Mouse (Mus musculus): Measurements from ENCODE around the gene Wnt2. TPM values are rescaled to one million over a fixed set of nuclear protein-coding genes. Genes with fewer than 3 reads are reported as not detected.
A peak's percentile ranks its signal among the peaks of the same experiment; 100 is the strongest.

The Wnt2 gene
- polyA plus RNA-seq (2014; fragmentation: Nextera tagmentation; extraction: Ambion mirVana), result 1.9 and 2.9 TPM in 2 replicates

GRCm38 (mm10) chr6:18029746-18030656 is at the start of gene Wnt2:
Wnt2 (minus strand) TSS chr6:18030585.
- ATAC-seq (ENCODE audit: insufficient number of reproducible peaks, low FRiP score, low TSS enrichment, low read depth), result peak; percentile 35; the same call in 1 of the 2 replicates
- H3K27ac ChIP-seq (replicated peaks; ENCODE audit: low read depth, low read length), result no peak within 1 kb of the TSS

GRCm38 (mm10) chr6:18078615-18079014 is 48.2 kb upstream of the Wnt2 start:
- no peak for DNase-seq (ENCODE audit: low spot score)
- H3K36me3 ChIP-seq (ENCODE audit: control insufficient read depth, insufficient read depth, low read length), result no peaks in the 10 kb centered on the region
- ATAC-seq (ENCODE audit: insufficient number of reproducible peaks, low FRiP score, low TSS enrichment, low read depth), result no peak
- no peaks in the 10 kb centered on the region for H3K27me3 ChIP-seq (ENCODE audit: control insufficient read depth, insufficient read depth, low read length)
- no peaks in the 10 kb centered on the region for H3K4me1 ChIP-seq (ENCODE audit: control insufficient read depth, insufficient read depth, low read length)
- H3K4me3 ChIP-seq (ENCODE audit: low read depth, low read length), result no peak overlapping the region
- no peak overlapping the region for H3K9ac ChIP-seq (ENCODE audit: low read length)
- WGBS, result 36% methylated on average over 1 of the region's 1 CpGs
- no peaks in the 10 kb centered on the region for H3K9me3 ChIP-seq (ENCODE audit: control insufficient read depth, low read length)
- no peak overlapping the region for H3K4me2 ChIP-seq (ENCODE audit: low read depth, severe bottlenecking)
- no peak overlapping the region for H3K27ac ChIP-seq (replicated peaks; ENCODE audit: low read depth, low read length)

More at GRCm38 (mm10) chr6:18029746-18030656, at the start of gene Wnt2:
- Histone ChIP-seq H3K36me3 (ENCODE audit: control insufficient read depth, insufficient read depth, low read length) (no peaks in the 10 kb centered on the region), H3K9ac (ENCODE audit: low read length) (peak within 1 kb of the TSS; percentile 41), H3K4me1 (ENCODE audit: control insufficient read depth, insufficient read depth, low read length) (no peaks in the 10 kb centered on the region), H3K4me2 (ENCODE audit: low read depth, severe bottlenecking) (peak within 1 kb of the TSS; percentile 90), H3K4me3 (ENCODE audit: low read depth, low read length) (peak within 1 kb of the TSS; percentile 45), H3K27me3 (ENCODE audit: control insufficient read depth, insufficient read depth, low read length) (peaks cover 35% of the 10 kb centered on the region), H3K9me3 (ENCODE audit: control insufficient read depth, low read length) (no peaks in the 10 kb centered on the region)
- WGBS, result under 1% methylated on average over 46 of the region's 47 CpGs
- DNase-seq (ENCODE audit: low spot score), result peak; percentile 60

GRCm38 (mm10) chr6:18076986-18077385 is 46.6 kb upstream of the Wnt2 start:
- H3K9me3 ChIP-seq (ENCODE audit: control insufficient read depth, low read length), result no peaks in the 10 kb centered on the region

GRCm38 (mm10) chr6:18076577-18076976 is 46.2 kb upstream of the Wnt2 start:
- no peak overlapping the region for H3K27ac ChIP-seq (replicated peaks; ENCODE audit: low read depth, low read length)
- H3K27me3 ChIP-seq (ENCODE audit: control insufficient read depth, insufficient read depth, low read length), result no peaks in the 10 kb centered on the region
- H3K4me2 ChIP-seq (ENCODE audit: low read depth, severe bottlenecking), result no peak overlapping the region
- H3K9me3 ChIP-seq (ENCODE audit: control insufficient read depth, low read length), result no peaks in the 10 kb centered on the region
- no peak overlapping the region for H3K4me3 ChIP-seq (ENCODE audit: low read depth, low read length)
- DNase-seq (ENCODE audit: low spot score) (no peak), ATAC-seq (ENCODE audit: insufficient number of reproducible peaks, low FRiP score, low TSS enrichment, low read depth) (no peak)
- H3K9ac ChIP-seq (ENCODE audit: low read length), result no peak overlapping the region
- WGBS, result 45% methylated on average over 5 of the region's 5 CpGs
- H3K4me1 ChIP-seq (ENCODE audit: control insufficient read depth, insufficient read depth, low read length), result no peaks in the 10 kb centered on the region
- H3K36me3 ChIP-seq (ENCODE audit: control insufficient read depth, insufficient read depth, low read length), result no peaks in the 10 kb centered on the region

More at GRCm38 (mm10) chr6:18076986-18077385, 46.6 kb upstream of the Wnt2 start:
- H3K27me3 ChIP-seq (ENCODE audit: control insufficient read depth, insufficient read depth, low read length), result no peaks in the 10 kb centered on the region
- H3K4me2 ChIP-seq (ENCODE audit: low read depth, severe bottlenecking), result no peak overlapping the region
- 76% methylated on average over 7 of the region's 7 CpGs for WGBS
- no peaks in the 10 kb centered on the region for H3K4me1 ChIP-seq (ENCODE audit: control insufficient read depth, insufficient read depth, low read length)
- ATAC-seq (ENCODE audit: insufficient number of reproducible peaks, low FRiP score, low TSS enrichment, low read depth) (no peak), DNase-seq (ENCODE audit: low spot score) (no peak)
- no peak overlapping the region for H3K27ac ChIP-seq (replicated peaks; ENCODE audit: low read depth, low read length)
- H3K4me3 ChIP-seq (ENCODE audit: low read depth, low read length), result no peak overlapping the region
- no peak overlapping the region for H3K9ac ChIP-seq (ENCODE audit: low read length)
- H3K36me3 ChIP-seq (ENCODE audit: control insufficient read depth, insufficient read depth, low read length), result no peaks in the 10 kb centered on the region

GRCm38 (mm10) chr6:18057899-18058298 is 27.5 kb upstream of the Wnt2 start:
- 90% methylated on average over 4 of the region's 4 CpGs for WGBS
- Histone ChIP-seq H3K9ac (ENCODE audit: low read length) (no peak overlapping the region), H3K9me3 (ENCODE audit: control insufficient read depth, low read length) (no peaks in the 10 kb centered on the region), H3K4me3 (ENCODE audit: low read depth, low read length) (no peak overlapping the region), H3K27me3 (ENCODE audit: control insufficient read depth, insufficient read depth, low read length) (no peaks in the 10 kb centered on the region), H3K27ac (replicated peaks; ENCODE audit: low read depth, low read length) (no peak overlapping the region), H3K4me2 (ENCODE audit: low read depth, severe bottlenecking) (no peak overlapping the region), H3K36me3 (ENCODE audit: control insufficient read depth, insufficient read depth, low read length) (no peaks in the 10 kb centered on the region), H3K4me1 (ENCODE audit: control insufficient read depth, insufficient read depth, low read length) (no peaks in the 10 kb centered on the region)
- DNase-seq (ENCODE audit: low spot score) (no peak), ATAC-seq (ENCODE audit: insufficient number of reproducible peaks, low FRiP score, low TSS enrichment, low read depth) (no peak)

GRCm38 (mm10) chr6:18051702-18052101 is 21.3 kb upstream of the Wnt2 start:
- DNase-seq (ENCODE audit: low spot score), result no peak
- no peak overlapping the region for H3K4me3 ChIP-seq (ENCODE audit: low read depth, low read length)
- 77% methylated on average over 5 of the region's 5 CpGs for WGBS

GRCm38 (mm10) chr6:18044299-18044698 is 13.9 kb upstream of the Wnt2 start:
- Histone ChIP-seq H3K27ac (replicated peaks; ENCODE audit: low read depth, low read length) (no peak overlapping the region), H3K36me3 (ENCODE audit: control insufficient read depth, insufficient read depth, low read length) (no peaks in the 10 kb centered on the region), H3K4me2 (ENCODE audit: low read depth, severe bottlenecking) (no peak overlapping the region), H3K4me1 (ENCODE audit: control insufficient read depth, insufficient read depth, low read length) (no peaks in the 10 kb centered on the region), H3K4me3 (ENCODE audit: low read depth, low read length) (no peak overlapping the region), H3K9me3 (ENCODE audit: control insufficient read depth, low read length) (no peaks in the 10 kb centered on the region), H3K9ac (ENCODE audit: low read length) (no peak overlapping the region), H3K27me3 (ENCODE audit: control insufficient read depth, insufficient read depth, low read length) (no peaks in the 10 kb centered on the region)
- 88% methylated on average over 4 of the region's 4 CpGs for WGBS
- DNase-seq (ENCODE audit: low spot score), result no peak
- no peak for ATAC-seq (ENCODE audit: insufficient number of reproducible peaks, low FRiP score, low TSS enrichment, low read depth)

More at GRCm38 (mm10) chr6:18051702-18052101, 21.3 kb upstream of the Wnt2 start:
- Histone ChIP-seq H3K27me3 (ENCODE audit: control insufficient read depth, insufficient read depth, low read length) (no peaks in the 10 kb centered on the region), H3K36me3 (ENCODE audit: control insufficient read depth, insufficient read depth, low read length) (no peaks in the 10 kb centered on the region), H3K9me3 (ENCODE audit: control insufficient read depth, low read length) (no peaks in the 10 kb centered on the region), H3K4me1 (ENCODE audit: control insufficient read depth, insufficient read depth, low read length) (no peaks in the 10 kb centered on the region), H3K9ac (ENCODE audit: low read length) (no peak overlapping the region), H3K4me2 (ENCODE audit: low read depth, severe bottlenecking) (no peak overlapping the region), H3K27ac (replicated peaks; ENCODE audit: low read depth, low read length) (no peak overlapping the region)
- no peak for ATAC-seq (ENCODE audit: insufficient number of reproducible peaks, low FRiP score, low TSS enrichment, low read depth)

GRCm38 (mm10) chr6:18043172-18043571 is 12.8 kb upstream of the Wnt2 start:
- H3K4me3 ChIP-seq (ENCODE audit: low read depth, low read length), result no peak overlapping the region
- no peak for DNase-seq (ENCODE audit: low spot score)
- WGBS, result 83% methylated on average over 5 of the region's 5 CpGs
- ATAC-seq (ENCODE audit: insufficient number of reproducible peaks, low FRiP score, low TSS enrichment, low read depth), result no peak
- H3K9ac ChIP-seq (ENCODE audit: low read length), result no peak overlapping the region
- no peaks in the 10 kb centered on the region for H3K27me3 ChIP-seq (ENCODE audit: control insufficient read depth, insufficient read depth, low read length)
- H3K36me3 ChIP-seq (ENCODE audit: control insufficient read depth, insufficient read depth, low read length), result no peaks in the 10 kb centered on the region
- no peaks in the 10 kb centered on the region for H3K9me3 ChIP-seq (ENCODE audit: control insufficient read depth, low read length)
- no peak overlapping the region for H3K27ac ChIP-seq (replicated peaks; ENCODE audit: low read depth, low read length)
- H3K4me1 ChIP-seq (ENCODE audit: control insufficient read depth, insufficient read depth, low read length), result no peaks in the 10 kb centered on the region
- H3K4me2 ChIP-seq (ENCODE audit: low read depth, severe bottlenecking), result no peak overlapping the region

All from limb, embryonic 11.5 days (tissue).